Mouse (Mus musculus): ENCODE measurements around the gene Gm20806. TPM values are rescaled to one million over a fixed set of nuclear protein-coding genes. Genes with fewer than 3 reads are reported as not detected.
"Not testable (repeated sequence)": the region's sequence is repeated elsewhere in the genome, so short reads cannot be mapped to it uniquely, and the experiment has no call there.

The Gm20806 gene
- not detected in 2 replicates for polyA plus RNA-seq (2012; rRNA removed)

DNA sequence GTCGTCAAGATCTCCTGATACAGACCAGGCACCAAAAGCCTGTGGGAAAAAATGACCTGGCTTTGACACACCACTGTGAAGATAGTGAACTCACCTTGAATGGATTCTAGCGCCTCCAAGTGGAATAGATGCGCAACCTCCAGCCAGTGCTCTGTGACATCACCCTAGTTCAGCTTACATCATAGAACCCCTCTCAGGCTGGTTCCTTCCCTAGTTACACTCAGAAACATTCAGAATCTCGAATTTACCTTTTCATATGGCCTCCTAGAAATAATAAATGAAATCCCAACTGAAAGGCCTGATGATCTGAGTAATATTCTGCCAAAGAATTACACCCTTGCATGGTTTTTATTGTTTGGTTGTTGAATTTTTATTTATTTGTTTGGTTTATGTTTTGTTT, at the start of gene Gm20806:
TSS of gene Gm20806 (minus strand) at position 101 of the 400 bp plus-strand sequence.
- DNase-seq (ENCODE audit: low read depth), result not testable (repeated sequence)

All from brain, embryonic 14.5 days (tissue).